Mouse (Mus musculus): ENCODE measurements at regions not wholly inside any gene's neighbourhood (a gene's known extent, or its start where the extent isn't known, plus 50 kb on each side); places are given as distances from the start of the nearest gene placed in this dataset.

- no peak for TF ChIP-seq CTCF (IDR thresholded peaks at IDR 0.05; ENCODE audit: borderline replicate concordance, insufficient read depth, low read depth, low read length)
- no peak for TF ChIP-seq POLR2A (IDR thresholded peaks at IDR 0.05; ENCODE audit: borderline replicate concordance, insufficient read depth, low read length)
Observed at GRCm38 (mm10) chr4:89366581-89367141, 55.8 kb upstream of the Cdkn2b start.

Data from cerebellum, adult 2 months (tissue).